Comparison of ENCODE assay signal across 18 mouse cellular contexts in genomic region chr15:53400554-53400846, GRCm38 (mm10).
"Had no signal": no experiment of that assay in that cellular context is flagged by ENCODE, and none has a peak within 500 bp of the region (broad histone marks: within the 10 kb centered on the region; RNA-seq: fewer than 3 reads in every experiment).

No protein-coding gene starts in this region.

- H3K9ac ChIP-seq: limb, embryonic 12.5 days; limb, embryonic 15.5 days; liver, embryonic 14.5 days; liver, postnatal 0 days; lung, embryonic 14.5 days; midbrain, embryonic 13.5 days had no signal

- H3K9me3 ChIP-seq: limb, embryonic 12.5 days; limb, embryonic 15.5 days; midbrain, embryonic 10.5 days; midbrain, embryonic 13.5 days had no signal

- H3K27ac ChIP-seq: limb, embryonic 12.5 days; limb, embryonic 15.5 days; liver, embryonic 14.5 days; midbrain, embryonic 10.5 days; midbrain, embryonic 13.5 days; stomach, postnatal 0 days had no signal

- H3K36me3 ChIP-seq: limb, embryonic 12.5 days; limb, embryonic 15.5 days; midbrain, embryonic 10.5 days; midbrain, embryonic 13.5 days had no signal

- ATAC-seq: liver, postnatal 0 days; lung, postnatal 0 days; midbrain, embryonic 13.5 days; midbrain, embryonic 16.5 days had no signal

- H3K27me3 ChIP-seq: limb, embryonic 12.5 days; limb, embryonic 15.5 days; midbrain, embryonic 13.5 days had no signal

- DNase-seq: kidney, adult 9 months; kidney, postnatal 14 days; left cerebral cortex, postnatal 4 days; liver, postnatal 0 days; right cerebral cortex, adult 18-20 months; right cerebral cortex, postnatal 14 days; right cerebral cortex, postnatal 4 days; thymus, postnatal 25 days had no signal

- H3K4me2 ChIP-seq: limb, embryonic 12.5 days; limb, embryonic 15.5 days; liver, embryonic 11.5 days; midbrain, embryonic 13.5 days had no signal

- H3K4me3 ChIP-seq: limb, embryonic 12.5 days; limb, embryonic 15.5 days; midbrain, embryonic 10.5 days; midbrain, embryonic 13.5 days had no signal

- H3K4me1 ChIP-seq: limb, embryonic 12.5 days; limb, embryonic 15.5 days; midbrain, embryonic 10.5 days; midbrain, embryonic 13.5 days had no signal
